Mouse (Mus musculus) adrenal gland, adult 8-10 months (tissue): ENCODE data around the gene Rgs8. TPM values are rescaled to one million over a fixed set of nuclear protein-coding genes. Genes with fewer than 3 reads are reported as not detected.

ENCODE experiments used
- DNase-seq: peaks from one replicate; pipeline ENCODE4 v3.0.0; 2022
- total RNA-seq, 4 experiments: library from RNA; stranded (reverse); gene quantifications; 2 replicates each; pipeline ENCODE4 v1.2.4; 2022

Rgs8 gene
- total RNA-seq = under 1 TPM; 0.03 to 0.25 (median 0.15) TPM

- no peak for DNase-seq
These were observed at the start of gene Rgs8 for GRCm38 (mm10) chr1:153652938-153653623. TSS of gene Rgs8 (plus strand) at chr1:153653025.

- DNase-seq = no peak
These were observed 35.4 kb upstream of the Rgs8 start for GRCm38 (mm10) chr1:153617340-153617830.

GRCm38 (mm10) chr1:153623036-153623435 is 29.8 kb upstream of the Rgs8 start:
- no peak for DNase-seq

GRCm38 (mm10) chr1:153632686-153633085 is 20.1 kb upstream of the Rgs8 start:
- no peak for DNase-seq

- DNase-seq = no peak
These were observed 17.8 kb upstream of the Rgs8 start for GRCm38 (mm10) chr1:153635056-153635455.

GRCm38 (mm10) chr1:153635521-153635920 is 17.3 kb upstream of the Rgs8 start:
- peak; percentile 54 for DNase-seq

- no peak for DNase-seq
These were observed 16.0 kb upstream of the Rgs8 start for GRCm38 (mm10) chr1:153636821-153637220.

GRCm38 (mm10) chr1:153641492-153641939 is 11.3 kb upstream of the Rgs8 start:
- no peak for DNase-seq

GRCm38 (mm10) chr1:153641940-153642501 is 10.8 kb upstream of the Rgs8 start:
- no peak for DNase-seq

GRCm38 (mm10) chr1:153653674-153654073 is 849 bp downstream of the Rgs8 start:
- DNase-seq = no peak

GRCm38 (mm10) chr1:153659666-153660065 is 6.8 kb downstream of the Rgs8 start:
- DNase-seq = no peak

GRCm38 (mm10) chr1:153660982-153661688 is 8.3 kb downstream of the Rgs8 start:
- no peak for DNase-seq

GRCm38 (mm10) chr1:153661689-153662002 is 8.8 kb downstream of the Rgs8 start:
- no peak for DNase-seq

GRCm38 (mm10) chr1:153662362-153662761 is 9.5 kb downstream of the Rgs8 start:
- DNase-seq = no peak

GRCm38 (mm10) chr1:153665066-153665715 is 12.4 kb downstream of the Rgs8 start:
- no peak for DNase-seq

- DNase-seq = no peak
These were observed 13.4 kb downstream of the Rgs8 start for GRCm38 (mm10) chr1:153666236-153666635.

GRCm38 (mm10) chr1:153667244-153667727 is 14.5 kb downstream of the Rgs8 start:
- DNase-seq = no peak

- DNase-seq = no peak
These were observed 15.0 kb downstream of the Rgs8 start for GRCm38 (mm10) chr1:153667781-153668180.

GRCm38 (mm10) chr1:153669086-153669485 is 16.3 kb downstream of the Rgs8 start:
- peak; percentile 44 for DNase-seq

- DNase-seq = no peak
These were observed 16.9 kb downstream of the Rgs8 start for GRCm38 (mm10) chr1:153669728-153670127.

GRCm38 (mm10) chr1:153671352-153671751 is 18.5 kb downstream of the Rgs8 start:
- no peak for DNase-seq

GRCm38 (mm10) chr1:153672698-153673097 is 19.9 kb downstream of the Rgs8 start:
- DNase-seq = no peak

GRCm38 (mm10) chr1:153673900-153674299 is 21.1 kb downstream of the Rgs8 start:
- DNase-seq = no peak
